Mouse (Mus musculus) heart, postnatal 0 days (tissue): ENCODE data around the gene Ric3.

Experiments used
- CTCF ChIP-seq: IDR thresholded peaks from 2 replicates; pipeline ENCODE4 v1.5.1; 2016; ENCODE audit warnings: antibody characterized with exemption, control low read depth, low read depth
- EP300 ChIP-seq: IDR thresholded peaks from 2 replicates; pipeline ENCODE4 v1.6.1; 2016; ENCODE audit warnings: antibody characterized with exemption, low read depth

- no peak for TF ChIP-seq EP300
- no peak for TF ChIP-seq CTCF
Observed at GRCm38 (mm10) chr7:109032054-109032453, 51.1 kb downstream of the Ric3 start.
